Comparison of ENCODE assay signal across 32 mouse cellular contexts in genomic region chr7:30596093-30596492, GRCm38 (mm10). TPM values are rescaled to one million over a fixed set of nuclear protein-coding genes. Genes with fewer than 3 reads are reported as not detected.
"Had no signal": no experiment of that assay in that cellular context is flagged by ENCODE, and none has a peak within 500 bp of the region (broad histone marks: within the 10 kb centered on the region; RNA-seq: fewer than 3 reads in every experiment).

No protein-coding gene starts in this region.

- H3K4me3 ChIP-seq: heart, adult 2 months; heart, embryonic 13.5 days; heart, embryonic 15.5 days; hindbrain, embryonic 13.5 days; hindbrain, embryonic 15.5 days; kidney, embryonic 15.5 days; left cerebral cortex, adult 2 months; limb, embryonic 10.5 days; limb, embryonic 12.5 days had no signal

- H3K4me1 ChIP-seq: limb, embryonic 10.5 days; limb, embryonic 12.5 days had no signal

- H3K9me3 ChIP-seq: heart, embryonic 13.5 days; heart, embryonic 15.5 days; hindbrain, embryonic 13.5 days; hindbrain, embryonic 15.5 days; kidney, embryonic 15.5 days; limb, embryonic 10.5 days; limb, embryonic 12.5 days had no signal

- H3K4me2 ChIP-seq: heart, embryonic 11.5 days; heart, embryonic 13.5 days; heart, embryonic 15.5 days; hindbrain, embryonic 13.5 days; hindbrain, embryonic 15.5 days; kidney, embryonic 15.5 days; limb, embryonic 12.5 days had no signal

- H3K27ac ChIP-seq: heart, adult 2 months; heart, embryonic 13.5 days; heart, embryonic 15.5 days; hindbrain, embryonic 13.5 days; hindbrain, embryonic 15.5 days; hindbrain, postnatal 0 days; kidney, embryonic 15.5 days; kidney, postnatal 0 days; left cerebral cortex, adult 2 months; limb, embryonic 10.5 days; limb, embryonic 12.5 days had no signal

- H3K36me3 ChIP-seq: heart, embryonic 13.5 days; heart, embryonic 15.5 days; hindbrain, embryonic 13.5 days; hindbrain, embryonic 15.5 days; kidney, embryonic 15.5 days; limb, embryonic 10.5 days; limb, embryonic 12.5 days had no signal

- H3K27me3 ChIP-seq: hindbrain, embryonic 13.5 days; hindbrain, embryonic 15.5 days had no signal

- DNase-seq: gastrocnemius, postnatal 14 days; gastrocnemius, postnatal 36 days; heart, adult 11 months; heart, adult 2 months; heart, postnatal 14 days; heart, postnatal 36 days; kidney, adult 11 months; kidney, adult 2 months; kidney, adult 9 months; kidney, postnatal 14 days; kidney, postnatal 36 days; liver had no signal

- H3K9ac ChIP-seq: heart, embryonic 13.5 days; heart, embryonic 15.5 days; hindbrain, embryonic 13.5 days; hindbrain, embryonic 15.5 days; kidney, embryonic 15.5 days; limb, embryonic 12.5 days had no signal

- ATAC-seq: hindbrain, postnatal 0 days; intestine, embryonic 16.5 days had no signal

RNA-seq across cellular contexts. Expression of gene Zbtb32, which starts 2.6 kb away (rescaled TPM):
- total RNA-seq: gastrocnemius, adult 18-20 months; gastrocnemius, adult 8-10 months; gastrocnemius, postnatal 14 days; gastrocnemius, postnatal 36 days; heart, postnatal 14 days; heart, postnatal 36 days; hematopoietic stem cell, adult 5-6 weeks; hindbrain, postnatal 0 days; layer of hippocampus, adult 18-20 months; layer of hippocampus, postnatal 10 days; layer of hippocampus, postnatal 25 days; left cerebral cortex, adult 2 months; left cerebral cortex, postnatal 14 days; left cerebral cortex, postnatal 36 days had no signal

RNA-seq across cellular contexts. Expression of gene Upk1a, which starts 16.6 kb away (rescaled TPM):
- total RNA-seq: gastrocnemius, adult 18-20 months; gastrocnemius, postnatal 36 days; hematopoietic stem cell, adult 5-6 weeks had no signal

RNA-seq across cellular contexts. Expression of gene Igflr1, which starts 30.9 kb away (rescaled TPM):
- total RNA-seq: hematopoietic stem cell, adult 5-6 weeks had no signal
